Mouse (Mus musculus) leukemia stem cell, adult 10-12 weeks (primary cell): Measurements from ENCODE around the gene Rab3gap1. TPM values are rescaled to one million over a fixed set of nuclear protein-coding genes. Genes with fewer than 3 reads are reported as not detected.

Experiments
- polyA plus RNA-seq: library from polyadenylated mRNA; stranded (reverse); fragments of >175 nt; gene quantifications from 2 replicates; pipeline ENCODE4 v1.2.3, GENCODE M21; 2012; ENCODE audit warnings: low replicate concordance

The Rab3gap1 gene
- 31.3 and 33.1 TPM in 2 replicates for polyA plus RNA-seq

DNA sequence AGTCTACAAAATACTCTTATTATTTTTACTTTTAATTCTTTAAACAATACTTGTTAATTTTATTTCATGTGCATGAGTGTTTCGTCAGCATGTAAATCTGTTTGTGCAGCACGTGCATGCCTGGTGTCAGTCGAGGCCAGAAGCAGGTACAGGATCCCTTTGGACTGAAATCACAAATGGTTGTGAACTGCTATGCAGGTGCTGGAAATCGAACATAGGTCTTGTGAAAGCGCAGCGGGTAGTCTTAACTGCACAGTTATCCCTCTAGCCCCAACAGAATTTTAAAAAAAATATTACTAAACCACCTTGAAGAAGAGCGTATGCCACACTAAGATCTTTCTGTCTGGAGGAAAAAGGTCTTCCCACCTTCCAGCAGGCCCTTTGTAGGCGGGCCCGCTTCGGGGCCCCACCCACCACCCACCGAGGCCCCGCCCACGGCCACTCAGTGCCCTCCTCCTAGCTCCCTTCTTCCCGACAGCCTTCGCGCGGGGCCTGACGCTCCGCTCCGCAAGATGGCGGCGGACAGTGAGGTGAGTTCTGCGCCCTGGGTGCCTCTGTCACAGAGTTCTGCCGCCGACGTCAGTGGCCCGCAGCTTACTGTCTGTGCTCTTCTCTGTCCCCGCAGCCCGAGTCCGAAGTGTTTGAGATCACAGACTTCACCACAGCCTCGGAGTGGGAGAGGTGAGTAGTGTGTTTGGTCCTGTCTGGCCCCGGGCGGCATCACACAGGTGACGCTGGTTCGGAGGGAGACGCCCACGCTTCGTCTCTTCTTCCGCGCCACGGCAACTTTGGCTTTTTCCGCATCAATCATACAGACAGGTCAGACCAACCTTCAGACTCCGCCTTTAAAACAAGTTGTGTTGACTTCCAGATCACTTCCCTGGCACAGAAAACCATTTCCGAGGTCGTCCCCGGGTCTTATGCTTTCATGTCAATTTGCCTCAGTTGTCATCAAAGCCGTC lies at the start of gene Rab3gap1:
Gene Rab3gap1 (plus strand): TSS at position 474 of the 962 bp plus-strand sequence.

DNA sequence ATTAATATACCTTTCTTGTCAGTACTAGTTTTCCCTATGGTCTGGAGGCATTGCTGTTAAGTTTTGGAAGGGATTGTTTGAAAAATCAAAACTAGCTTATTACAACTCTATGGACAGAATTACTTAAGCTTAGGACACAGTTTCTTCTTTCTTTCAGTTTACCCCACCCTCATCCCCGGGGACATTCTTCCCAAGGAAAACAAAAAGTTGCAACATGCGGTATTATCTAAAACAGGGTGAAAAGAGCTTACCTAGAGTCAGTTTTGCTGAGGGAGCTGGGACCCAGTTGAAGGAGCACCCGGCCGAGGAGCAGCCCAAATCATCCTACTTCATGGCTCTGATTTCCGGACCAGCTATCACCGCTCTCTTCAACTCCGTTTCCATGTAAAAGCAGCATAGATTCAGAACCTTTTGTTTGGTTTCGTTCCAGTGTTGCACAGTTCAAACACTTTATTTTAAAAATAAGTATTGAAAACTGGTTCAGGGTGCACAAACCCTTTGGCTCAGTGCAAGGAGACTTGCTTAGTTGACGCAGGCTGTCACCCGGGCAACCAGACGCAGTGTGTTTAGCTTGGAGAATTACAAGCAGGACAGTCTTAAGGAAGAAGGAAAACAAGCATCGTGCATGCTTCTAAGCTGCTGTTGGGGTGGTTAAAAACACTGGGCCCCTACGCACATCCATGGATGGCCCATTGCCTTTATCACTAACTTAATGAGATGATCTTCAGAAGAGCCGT lies 13.9 kb upstream of the Rab3gap1 start, which contains the start of gene Map3k19:
Gene Map3k19 (minus strand): TSS at position 546 of the 737 bp plus-strand sequence.

Other genes with a start within 250 kb of the Rab3gap1 start
- gene Tmem163, start 189.2 kb upstream of the Rab3gap1 start, polyA plus RNA-seq, result 0.61 and 1.9 TPM in 2 replicates
- 0.56 and 1.4 TPM in 2 replicates for gene Acmsd, start 139.4 kb upstream of the Rab3gap1 start, polyA plus RNA-seq
- gene Ccnt2, start 94.6 kb upstream of the Rab3gap1 start, polyA plus RNA-seq, result 15.6 and 17.2 TPM in 2 replicates
- not detected in 2 replicates for gene Map3k19, start 13.7 kb upstream of the Rab3gap1 start, polyA plus RNA-seq
- 0.35 and 1.1 TPM in 2 replicates for gene Zranb3, start 234.3 kb downstream of the Rab3gap1 start, polyA plus RNA-seq
- gene R3hdm1, start 234.5 kb downstream of the Rab3gap1 start, polyA plus RNA-seq, result 65.1 and 190 TPM in 2 replicates